Mouse (Mus musculus) adrenal gland, adult 8-10 months (tissue): ENCODE data around the gene Itga4. TPM values are rescaled to one million over a fixed set of nuclear protein-coding genes. Genes with fewer than 3 reads are reported as not detected.

ENCODE experiments used
- DNase-seq: peaks from one replicate; pipeline ENCODE4 v3.0.0; 2022
- total RNA-seq, 4 experiments: library from RNA; stranded (reverse); gene quantifications; 2 replicates each; pipeline ENCODE4 v1.2.4; 2022

The Itga4 gene
- total RNA-seq, 4 experiments from 2014 or later, result 1.7 to 5.7 (median 3.3) TPM

- DNase-seq, result no peak
Measured at GRCm38 (mm10) chr2:79266480-79266879, 11.3 kb downstream of the Itga4 start.

GRCm38 (mm10) chr2:79267181-79267580 lies 12.0 kb downstream of the Itga4 start:
- DNase-seq, result no peak

- DNase-seq, result no peak
Measured at GRCm38 (mm10) chr2:79268863-79269262, 13.6 kb downstream of the Itga4 start.

- DNase-seq, result no peak
Measured at GRCm38 (mm10) chr2:79270034-79270535, 14.9 kb downstream of the Itga4 start.

GRCm38 (mm10) chr2:79271838-79272237 lies 16.6 kb downstream of the Itga4 start:
- no peak for DNase-seq

GRCm38 (mm10) chr2:79278581-79278980 lies 23.4 kb downstream of the Itga4 start:
- no peak for DNase-seq

- DNase-seq, result no peak
Measured at GRCm38 (mm10) chr2:79284206-79284605, 29.0 kb downstream of the Itga4 start.

GRCm38 (mm10) chr2:79290149-79290548 lies 34.9 kb downstream of the Itga4 start:
- DNase-seq, result no peak

GRCm38 (mm10) chr2:79291922-79292321 lies 36.7 kb downstream of the Itga4 start:
- no peak for DNase-seq

- DNase-seq, result no peak
Measured at GRCm38 (mm10) chr2:79292431-79292830, 37.2 kb downstream of the Itga4 start.

GRCm38 (mm10) chr2:79302398-79302797 lies 47.2 kb downstream of the Itga4 start:
- DNase-seq, result no peak

GRCm38 (mm10) chr2:79307549-79307948 lies 52.3 kb downstream of the Itga4 start:
- no peak for DNase-seq

GRCm38 (mm10) chr2:79309454-79310118 lies 54.4 kb downstream of the Itga4 start:
- DNase-seq, result no peak

GRCm38 (mm10) chr2:79312499-79312898 lies 57.3 kb downstream of the Itga4 start:
- no peak for DNase-seq

GRCm38 (mm10) chr2:79315108-79315507 lies 59.9 kb downstream of the Itga4 start:
- DNase-seq, result no peak

GRCm38 (mm10) chr2:79316182-79316880 lies 61.1 kb downstream of the Itga4 start:
- no peak for DNase-seq

GRCm38 (mm10) chr2:79328079-79328478 lies 72.9 kb downstream of the Itga4 start:
- DNase-seq, result no peak

GRCm38 (mm10) chr2:79334661-79335060 lies 79.4 kb downstream of the Itga4 start:
- DNase-seq, result no peak

- DNase-seq, result no peak
Measured at GRCm38 (mm10) chr2:79336141-79336540, 80.9 kb downstream of the Itga4 start.

- no peak for DNase-seq
Measured at GRCm38 (mm10) chr2:79339003-79339402, 83.8 kb downstream of the Itga4 start.

- DNase-seq, result no peak
Measured at GRCm38 (mm10) chr2:79343115-79343514, 87.9 kb downstream of the Itga4 start.

GRCm38 (mm10) chr2:79351179-79352099 lies 96.2 kb downstream of the Itga4 start:
- no peak for DNase-seq
